Mouse (Mus musculus): Measurements from ENCODE around the gene Tmem158.

Gene Tmem158

DNA sequence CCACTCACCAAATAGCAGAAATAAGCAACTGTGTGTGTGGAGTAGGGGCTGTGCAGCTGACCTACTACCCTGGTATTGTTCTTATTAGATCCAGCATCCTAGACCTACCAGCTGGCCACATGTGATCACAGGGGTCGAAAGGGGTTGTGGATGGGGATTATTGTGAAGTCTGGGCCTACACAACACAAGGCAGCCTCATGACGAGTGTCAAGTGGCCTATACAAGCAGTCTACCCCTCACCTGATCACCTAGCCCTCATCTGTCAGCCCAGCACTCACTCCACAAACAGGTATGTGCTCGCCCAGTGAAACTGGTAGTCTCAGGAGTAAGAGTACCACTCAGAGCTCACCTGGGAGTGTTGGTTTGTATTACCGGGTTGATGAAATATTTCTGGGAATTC lies 15.4 kb downstream of the Tmem158 start:
- no peak for DNase-seq (ENCODE audit: low spot score)

DNA sequence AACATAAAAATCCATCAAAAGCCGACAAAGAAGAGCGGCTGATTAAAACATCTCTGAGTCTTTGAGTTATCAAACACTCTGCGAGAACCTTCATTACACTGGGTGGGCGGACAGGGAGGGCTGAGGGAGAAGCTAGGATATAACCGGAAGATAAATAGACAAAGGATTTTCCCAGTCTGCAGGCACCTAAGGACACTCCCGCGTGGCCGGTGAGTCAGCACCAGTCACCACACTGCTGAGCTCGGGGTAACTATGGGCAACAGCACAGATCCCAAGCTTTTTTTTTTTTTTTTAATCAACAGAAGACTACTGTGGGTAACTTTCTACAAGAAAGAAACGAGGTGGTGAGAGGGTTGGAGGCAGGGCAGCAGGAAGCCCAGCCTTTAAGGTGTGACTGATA lies 16.6 kb downstream of the Tmem158 start:
- DNase-seq (ENCODE audit: low spot score): no peak

DNA sequence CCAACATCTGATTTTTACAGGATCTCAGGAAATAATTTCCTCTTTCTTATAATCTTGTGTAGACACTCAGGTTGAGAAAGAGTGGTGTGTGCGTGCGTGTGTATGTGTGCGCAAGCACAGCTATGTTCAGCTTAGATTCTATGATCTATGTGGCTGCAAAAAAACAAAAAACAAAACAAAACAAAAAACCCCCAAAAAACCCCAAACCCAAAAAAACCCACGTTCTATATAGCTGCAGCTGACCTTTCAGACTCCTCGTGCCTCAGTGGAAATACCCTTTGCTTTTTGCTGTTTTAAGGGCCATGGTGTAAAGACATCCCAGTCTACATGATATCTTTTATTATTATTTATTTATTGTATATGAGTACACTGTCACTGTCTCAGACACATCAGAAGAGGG lies 19.4 kb downstream of the Tmem158 start:
- DNase-seq (ENCODE audit: low spot score): no peak

DNA sequence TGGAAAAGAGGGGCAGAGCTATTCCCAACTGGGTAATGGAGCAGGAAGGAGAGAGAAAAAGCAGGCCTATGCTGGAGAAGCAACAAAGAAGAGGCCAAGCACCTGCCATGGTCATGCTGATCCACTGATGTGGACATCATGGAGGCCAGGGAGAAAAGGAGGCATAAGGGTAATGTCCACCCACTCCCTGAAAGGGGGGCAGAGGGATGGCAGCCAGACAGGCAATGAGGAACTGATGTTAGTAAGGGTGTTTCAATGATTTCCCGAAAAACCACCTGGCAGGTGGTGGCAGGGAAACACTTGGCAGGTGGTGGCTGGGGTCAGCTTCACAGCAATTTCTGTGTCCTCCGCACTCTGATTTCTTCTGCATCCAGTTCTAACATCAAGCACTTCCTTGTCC lies 19.8 kb downstream of the Tmem158 start:
- no peak for DNase-seq (ENCODE audit: low spot score)

DNA sequence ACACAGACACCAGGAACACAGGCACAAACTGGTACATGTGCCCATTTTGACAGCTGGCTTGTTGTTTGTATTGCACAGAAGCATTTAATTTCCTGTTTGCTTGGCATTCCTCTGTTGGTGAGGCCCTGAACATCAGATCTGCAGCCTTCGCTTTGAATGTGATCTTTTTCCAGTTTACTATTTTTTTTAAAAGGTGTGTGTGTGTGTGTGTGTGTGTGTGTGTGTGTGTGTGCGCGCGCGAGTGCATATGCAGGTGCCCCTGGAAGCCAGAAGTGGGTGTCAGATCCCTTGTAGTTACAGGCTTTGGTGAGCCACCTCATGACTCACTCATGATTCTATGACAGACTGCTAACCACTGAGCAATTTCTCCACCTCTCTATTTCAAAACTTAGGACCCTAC lies 20.3 kb downstream of the Tmem158 start:
- no peak for DNase-seq (ENCODE audit: low spot score)

DNA sequence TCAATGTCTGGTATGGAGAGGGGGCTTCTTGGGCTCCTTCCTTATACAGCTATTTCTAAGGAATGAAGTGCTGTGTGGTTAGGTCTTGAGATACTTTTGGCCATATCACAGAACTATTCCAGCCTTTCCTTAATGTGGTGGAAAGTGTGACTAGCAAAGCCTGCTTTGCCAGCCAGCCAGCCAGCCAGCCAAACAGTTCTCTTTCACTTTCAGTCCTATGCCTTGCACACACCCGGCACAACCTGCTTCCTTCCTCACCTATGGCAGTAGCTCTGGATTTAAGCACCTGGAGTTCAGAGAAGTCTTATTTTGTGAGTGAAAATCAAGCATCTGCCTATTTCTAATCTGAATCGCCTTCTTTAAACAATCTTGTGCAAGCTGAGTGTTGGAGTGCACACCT lies 20.9 kb downstream of the Tmem158 start:
- no peak for DNase-seq (ENCODE audit: low spot score)

DNA sequence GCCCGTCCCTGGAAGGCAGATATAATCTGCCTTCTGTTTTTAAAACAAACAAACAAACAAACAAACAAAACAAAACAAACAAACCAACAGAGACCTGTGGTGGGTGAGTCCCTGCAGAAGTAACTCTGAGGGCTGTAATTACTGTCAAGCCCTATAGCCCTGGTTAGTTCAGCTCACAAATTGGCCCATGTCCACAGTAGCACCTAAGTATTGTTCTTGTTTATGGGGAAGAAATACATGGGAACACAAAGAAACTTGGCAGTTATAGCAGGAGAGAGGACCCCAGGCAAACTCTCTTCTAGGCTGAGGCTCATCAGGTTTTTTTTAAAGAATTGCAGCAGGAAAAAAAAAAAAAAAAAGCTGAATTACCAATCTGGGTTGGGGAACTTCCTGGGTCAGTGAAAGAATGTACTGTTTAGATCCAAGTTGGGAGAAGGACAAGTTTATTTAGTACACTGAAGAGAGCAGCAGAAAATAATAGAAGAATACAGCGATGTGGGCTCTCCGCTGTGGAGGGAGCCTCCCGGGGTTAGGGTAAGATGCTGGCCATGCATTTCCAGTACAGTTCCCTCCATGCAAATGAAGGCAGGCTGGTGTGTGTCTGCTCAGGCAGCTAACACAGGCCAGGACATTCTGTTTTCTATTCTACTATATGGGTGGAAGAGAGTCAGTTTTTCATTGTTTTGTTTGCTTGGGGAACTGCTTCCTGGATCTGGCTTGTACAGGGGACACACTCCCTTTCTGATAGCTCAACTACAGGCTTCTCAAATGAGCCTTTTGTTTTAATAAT lies 22.1 kb downstream of the Tmem158 start:
- DNase-seq (ENCODE audit: low spot score): no peak

DNA sequence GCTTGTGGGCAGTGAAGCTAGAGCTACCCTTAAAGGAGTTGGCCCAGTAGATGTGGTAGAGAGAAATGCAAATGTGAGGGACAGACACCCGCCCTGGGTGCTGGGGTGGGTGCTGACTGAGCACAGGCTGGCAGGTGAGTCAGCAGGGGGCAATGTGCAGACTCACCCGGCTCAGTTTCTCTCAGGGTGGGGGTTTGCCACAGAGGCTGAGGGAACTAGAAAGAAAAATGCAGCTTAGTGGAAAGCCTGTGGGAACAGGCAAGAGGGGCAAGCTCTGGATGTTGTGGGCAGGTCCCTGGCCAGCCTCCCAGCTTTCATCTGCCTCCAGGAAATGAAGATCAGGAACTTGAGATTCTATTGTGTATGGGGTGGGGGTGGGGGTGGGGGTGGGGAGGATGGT lies 22.8 kb downstream of the Tmem158 start:
- DNase-seq (ENCODE audit: low spot score): no peak

DNA sequence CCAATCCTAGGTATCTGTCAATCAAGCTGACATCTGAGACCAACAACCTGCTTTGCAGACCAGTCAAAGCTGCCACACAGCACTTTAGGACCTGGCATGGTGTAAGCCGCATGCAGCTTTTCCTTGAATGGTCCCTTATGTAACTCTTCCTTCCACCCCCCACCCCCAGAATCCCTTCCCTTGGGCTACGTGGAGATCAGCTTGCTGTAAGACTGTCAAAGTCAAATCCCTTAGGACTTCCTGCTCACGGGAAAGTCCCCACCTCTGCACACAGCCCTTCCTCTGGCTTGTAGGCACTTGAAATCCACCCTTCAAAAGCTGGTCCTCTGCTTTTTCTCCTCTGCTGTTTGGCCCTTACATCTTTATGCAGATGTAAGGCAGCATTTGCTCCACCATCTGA lies 24.9 kb downstream of the Tmem158 start:
- no peak for DNase-seq (ENCODE audit: low spot score)

DNA sequence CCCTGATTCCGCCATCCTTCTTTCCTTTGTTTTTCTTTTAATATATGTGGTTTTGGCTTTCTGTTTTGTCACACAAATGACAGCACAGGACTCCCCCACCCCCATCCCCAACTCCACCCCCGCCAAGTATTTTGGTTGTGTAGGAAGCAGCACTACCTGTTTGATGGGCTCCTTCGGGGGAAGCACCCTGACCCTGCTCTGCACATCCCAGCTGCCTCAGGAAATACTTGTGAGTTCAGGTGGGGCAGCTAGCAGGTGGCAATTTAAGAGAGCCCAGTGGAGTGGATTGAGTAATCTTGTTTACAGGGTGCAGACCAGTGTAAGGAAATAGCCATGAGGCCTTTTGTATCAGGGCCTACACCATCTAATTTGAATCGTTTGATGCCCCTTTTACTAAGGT lies 30.7 kb downstream of the Tmem158 start:
- DNase-seq (ENCODE audit: low spot score): no peak

DNA sequence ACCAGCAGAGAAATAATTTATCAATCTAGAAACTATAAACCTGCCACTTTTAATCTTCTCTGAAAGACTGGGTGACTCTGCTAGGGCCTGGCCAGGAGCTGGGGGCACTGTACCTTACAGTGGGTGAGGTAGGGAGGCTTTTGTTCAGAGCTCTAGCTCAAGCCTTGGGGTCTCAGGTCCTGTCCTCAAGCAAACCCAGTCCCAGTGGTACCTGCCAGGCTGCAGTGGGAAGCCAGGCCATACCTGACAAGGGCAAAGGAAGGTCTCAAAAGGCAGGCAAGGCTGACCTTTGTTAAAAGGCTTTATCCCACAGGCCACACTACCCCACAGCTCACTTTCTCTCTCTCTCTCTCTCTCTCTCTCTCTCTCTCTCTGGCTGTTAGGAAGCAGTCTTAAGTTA lies 31.9 kb downstream of the Tmem158 start:
- DNase-seq (ENCODE audit: low spot score): no peak

DNA sequence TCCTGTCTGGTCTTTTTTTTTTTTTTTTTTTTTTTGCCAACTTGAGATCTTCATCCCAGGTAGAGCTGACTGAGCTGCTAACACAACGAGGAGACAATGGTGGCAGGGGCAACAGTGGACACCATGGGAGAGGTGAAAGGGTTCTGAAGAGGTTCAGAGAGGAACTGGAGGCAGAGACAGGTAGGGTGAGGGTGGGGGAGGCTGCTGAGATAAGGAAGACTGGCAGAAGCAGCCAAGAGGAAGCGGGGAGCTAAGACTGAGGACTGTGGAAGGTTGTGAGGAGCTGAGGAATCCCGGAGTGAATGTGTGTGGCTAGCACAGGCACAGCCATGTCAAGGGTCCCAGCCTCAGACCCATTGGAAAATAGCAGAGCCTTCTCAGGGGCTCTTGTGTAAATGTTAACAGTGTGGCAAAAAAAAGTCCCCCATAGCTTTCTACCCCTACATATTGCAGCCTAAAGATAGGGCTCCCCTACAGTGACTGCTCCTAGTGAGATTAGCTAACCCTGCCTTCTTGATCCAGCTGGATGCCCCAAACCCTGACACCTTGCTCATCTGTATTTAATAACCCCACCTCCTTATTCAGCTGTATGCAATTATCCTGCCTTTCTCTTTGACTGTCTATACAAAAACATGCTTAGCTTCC lies 33.3 kb downstream of the Tmem158 start:
- DNase-seq (ENCODE audit: low spot score): no peak

DNA sequence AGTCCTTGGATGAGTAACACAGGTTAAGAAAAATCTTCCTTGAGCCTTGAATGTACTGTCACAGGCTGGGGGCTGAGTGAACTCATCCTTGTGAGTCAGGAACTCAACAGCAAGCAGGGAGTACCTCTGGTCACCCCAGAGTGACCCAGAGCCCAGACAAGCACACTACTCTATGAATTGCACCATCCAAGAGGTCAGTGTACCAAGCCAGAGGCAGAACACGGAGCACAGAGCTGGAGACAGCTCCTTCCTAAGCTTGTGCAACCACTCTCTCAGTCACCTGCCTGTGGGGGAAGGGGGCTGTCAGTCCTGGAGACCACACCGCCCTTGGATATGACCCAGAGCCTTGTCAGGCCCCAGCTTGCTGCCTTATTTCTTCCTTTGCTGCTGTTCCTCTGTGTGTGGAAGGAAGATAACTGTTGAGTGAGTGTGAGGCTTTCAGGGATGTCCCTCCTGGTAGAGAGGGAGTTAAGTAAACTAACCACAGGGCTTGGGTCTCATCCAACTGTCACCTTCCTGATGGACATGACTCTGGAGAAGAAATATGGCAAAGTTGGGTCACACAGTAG lies 35.6 kb downstream of the Tmem158 start:
- no peak for DNase-seq (ENCODE audit: low spot score)

DNA sequence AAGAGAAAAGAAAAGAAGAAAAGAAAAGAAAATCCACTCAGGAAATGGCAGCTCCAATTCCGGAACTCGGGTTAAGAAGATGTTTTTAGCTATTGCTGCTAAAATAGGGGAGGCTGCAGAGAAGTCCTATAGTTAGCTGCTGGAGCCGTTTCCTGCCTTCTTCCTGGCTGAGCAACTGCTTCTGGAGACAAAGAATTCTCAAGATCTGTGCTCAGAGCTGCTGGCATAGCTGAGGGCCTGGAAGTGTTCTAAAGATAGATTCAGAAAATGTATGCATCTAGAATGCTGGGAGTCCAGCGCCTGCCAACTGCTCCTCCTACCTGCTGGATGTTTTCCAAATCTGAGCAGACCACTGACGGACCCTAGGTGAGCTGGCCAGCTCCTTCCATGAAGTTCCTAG lies 40.7 kb downstream of the Tmem158 start:
- peak; percentile 13 for DNase-seq (ENCODE audit: low spot score)

DNA sequence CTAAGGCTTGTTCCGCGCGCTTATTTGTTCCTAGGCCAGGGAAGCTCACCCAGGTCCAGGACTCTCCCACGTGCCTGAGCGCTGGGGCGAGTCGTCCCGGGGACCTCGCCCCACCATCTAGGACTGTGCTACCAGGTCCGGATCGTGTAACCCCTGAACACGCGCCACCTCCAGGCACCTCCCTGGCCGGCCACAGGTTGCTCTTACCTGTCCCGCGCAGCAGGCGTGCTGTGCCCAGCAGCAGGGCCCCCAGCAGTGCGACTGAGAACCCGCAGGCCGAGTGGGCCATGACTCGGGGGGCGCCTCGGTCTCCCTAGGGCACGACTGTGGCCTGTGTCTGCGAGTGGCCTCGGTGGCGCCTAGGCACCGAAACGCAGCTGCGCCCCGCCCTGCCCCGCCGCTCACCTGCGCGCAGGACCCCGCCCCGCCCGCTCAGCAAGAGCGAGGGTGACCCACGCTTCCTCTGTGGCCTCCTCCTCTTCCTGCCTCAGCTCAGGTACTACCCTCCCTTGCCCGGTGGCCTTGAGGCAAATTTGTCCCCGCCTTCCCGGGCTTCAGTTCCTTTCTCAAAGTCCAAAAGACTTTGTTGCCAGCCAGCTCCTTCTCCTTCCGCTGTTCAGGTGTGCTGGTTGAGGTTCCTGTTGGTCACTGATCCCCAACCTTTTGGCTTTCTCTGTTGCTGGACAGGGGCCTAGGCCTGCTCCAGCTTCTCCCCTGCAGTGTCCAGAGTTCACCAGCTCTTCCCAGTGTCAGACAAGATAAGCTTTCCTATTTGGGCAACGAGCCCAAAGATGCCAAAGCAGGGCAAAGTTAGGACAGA lies 44.7 kb downstream of the Tmem158 start, which contains the start of gene Cdcp1:
TSS of gene Cdcp1 (minus strand) at position 418 of the 820 bp plus-strand sequence.
- DNase-seq (ENCODE audit: low spot score): no peak

DNA sequence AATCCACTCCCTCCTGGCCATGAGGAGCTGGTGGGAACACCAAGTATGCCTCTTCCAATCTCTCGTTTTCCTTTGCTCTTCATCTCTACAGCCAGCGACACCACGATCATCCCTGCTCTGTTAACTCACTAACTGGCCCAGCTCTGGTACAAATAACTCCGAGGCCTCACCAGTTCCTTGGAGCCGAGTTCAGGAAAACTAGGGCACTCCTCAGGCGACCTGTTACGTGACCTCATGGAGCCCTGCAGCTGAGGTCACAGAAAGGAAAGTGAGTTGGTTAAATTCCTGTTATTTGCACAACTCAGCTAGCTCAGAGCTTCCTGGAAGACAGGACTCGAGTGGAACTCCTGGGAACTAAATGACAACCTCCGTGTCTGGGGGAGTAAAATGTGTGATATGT lies 47.2 kb downstream of the Tmem158 start:
- DNase-seq (ENCODE audit: low spot score): no peak
